Mouse (Mus musculus) stomach, postnatal 0 days (tissue): Measurements from ENCODE around the gene Sec14l1.

Experiments
- CTCF ChIP-seq: IDR thresholded peaks from 2 replicates; pipeline ENCODE4 v1.5.1; 2016; ENCODE audit warnings: antibody characterized with exemption, low read depth, mild to moderate bottlenecking, moderate library complexity
- EP300 ChIP-seq: optimal IDR thresholded peaks from 2 replicates; pipeline ENCODE3; 2016; ENCODE audit warnings: antibody characterized with exemption

- TF ChIP-seq CTCF (no peak), EP300 (no peak)
Measured at GRCm38 (mm10) chr11:117118721-117119321, 3.9 kb downstream of the Sec14l1 start.
